Mouse (Mus musculus): ENCODE results near the gene Nudt16l1. TPM values are rescaled to one million over a fixed set of nuclear protein-coding genes. Genes with fewer than 3 reads are reported as not detected.

Nudt16l1 gene
- polyA plus RNA-seq, 1 experiment, result 46.1 TPM

- Histone ChIP-seq H3K27me3 (ENCODE audit: control insufficient read depth, insufficient read depth, insufficient read length) (no peaks in the 10 kb centered on the region), H3K4me2 (ENCODE audit: low read depth) (no peak overlapping the region), H3K79me2 (ENCODE audit: control insufficient read depth, insufficient read depth) (peaks cover 18% of the 10 kb centered on the region), H3K36me3 (ENCODE audit: control insufficient read depth, insufficient read depth) (peaks cover 31% of the 10 kb centered on the region), H3K4me3 (no peak overlapping the region), H3ac (ENCODE audit: control insufficient read depth, insufficient read length) (no peak overlapping the region)
- TF ChIP-seq MYOD1 (IDR thresholded peaks at IDR 0.05; ENCODE audit: control insufficient read depth in 1 of 3, insufficient read length in 2 of 3, low read depth in 2 of 3), result no peak
- TF ChIP-seq MYOG (IDR thresholded peaks at IDR 0.05; ENCODE audit: control insufficient read depth in 1 of 3, insufficient read depth in 1 of 3, insufficient read length in 2 of 3, low read depth in 2 of 3), result no peak
- no peak for TF ChIP-seq MAX (IDR thresholded peaks at IDR 0.05; ENCODE audit: low read depth)
- TF ChIP-seq CEBPB (IDR thresholded peaks at IDR 0.05; ENCODE audit: insufficient read depth, poor library complexity, severe bottlenecking), result no peak
- no peak for TF ChIP-seq REST (IDR thresholded peaks at IDR 0.05; ENCODE audit: insufficient read depth, insufficient read length)
- TF ChIP-seq SRF (IDR thresholded peaks at IDR 0.05; ENCODE audit: control insufficient read depth, insufficient read length, low read depth), result no peak
- no peak for TF ChIP-seq USF1 (IDR thresholded peaks at IDR 0.05; ENCODE audit: low read depth)
- no peak for TF ChIP-seq TCF12 (IDR thresholded peaks at IDR 0.05; ENCODE audit: insufficient read depth, poor library complexity, severe bottlenecking)
- TF ChIP-seq POLR2AphosphoS2 (IDR thresholded peaks at IDR 0.05; ENCODE audit: insufficient read length, low read depth), result no peak
- no peak for TF ChIP-seq POLR2A (IDR thresholded peaks at IDR 0.05; ENCODE audit: insufficient read length, low read depth)
- TF ChIP-seq E2F4 (IDR thresholded peaks at IDR 0.05; ENCODE audit: insufficient read depth), result no peak
- TF ChIP-seq TCF3 (IDR thresholded peaks at IDR 0.05; ENCODE audit: insufficient read length, low read depth), result no peak
These were observed 18.0 kb downstream of the Nudt16l1 start for GRCm38 (mm10) chr16:4956609-4957008.

- no peak overlapping the region for H3K4me2 ChIP-seq (ENCODE audit: low read depth)
- no peak overlapping the region for H3ac ChIP-seq (ENCODE audit: control insufficient read depth, insufficient read length)
- no peaks in the 10 kb centered on the region for H3K27me3 ChIP-seq (ENCODE audit: control insufficient read depth, insufficient read depth, insufficient read length)
- TF ChIP-seq POLR2AphosphoS2 (IDR thresholded peaks at IDR 0.05; ENCODE audit: insufficient read length, low read depth) (no peak), SRF (IDR thresholded peaks at IDR 0.05; ENCODE audit: control insufficient read depth, insufficient read length, low read depth) (no peak), REST (IDR thresholded peaks at IDR 0.05; ENCODE audit: insufficient read depth, insufficient read length) (no peak), MYOD1 (IDR thresholded peaks at IDR 0.05; ENCODE audit: control insufficient read depth in 1 of 3, insufficient read length in 2 of 3, low read depth in 2 of 3) (no peak), POLR2A (IDR thresholded peaks at IDR 0.05; ENCODE audit: insufficient read length, low read depth) (no peak), TCF12 (IDR thresholded peaks at IDR 0.05; ENCODE audit: insufficient read depth, poor library complexity, severe bottlenecking) (no peak), E2F4 (IDR thresholded peaks at IDR 0.05; ENCODE audit: insufficient read depth) (no peak), USF1 (IDR thresholded peaks at IDR 0.05; ENCODE audit: low read depth) (no peak), CEBPB (IDR thresholded peaks at IDR 0.05; ENCODE audit: insufficient read depth, poor library complexity, severe bottlenecking) (no peak), TCF3 (IDR thresholded peaks at IDR 0.05; ENCODE audit: insufficient read length, low read depth) (no peak), MYOG (IDR thresholded peaks at IDR 0.05; ENCODE audit: control insufficient read depth in 1 of 3, insufficient read depth in 1 of 3, insufficient read length in 2 of 3, low read depth in 2 of 3) (no peak), MAX (IDR thresholded peaks at IDR 0.05; ENCODE audit: low read depth) (no peak)
- H3K36me3 ChIP-seq (ENCODE audit: control insufficient read depth, insufficient read depth), result peaks cover 27% of the 10 kb centered on the region
- H3K79me2 ChIP-seq (ENCODE audit: control insufficient read depth, insufficient read depth), result peaks cover 27% of the 10 kb centered on the region
- H3K4me3 ChIP-seq, result no peak overlapping the region
These were observed 18.9 kb downstream of the Nudt16l1 start for GRCm38 (mm10) chr16:4957446-4957845.

DNA sequence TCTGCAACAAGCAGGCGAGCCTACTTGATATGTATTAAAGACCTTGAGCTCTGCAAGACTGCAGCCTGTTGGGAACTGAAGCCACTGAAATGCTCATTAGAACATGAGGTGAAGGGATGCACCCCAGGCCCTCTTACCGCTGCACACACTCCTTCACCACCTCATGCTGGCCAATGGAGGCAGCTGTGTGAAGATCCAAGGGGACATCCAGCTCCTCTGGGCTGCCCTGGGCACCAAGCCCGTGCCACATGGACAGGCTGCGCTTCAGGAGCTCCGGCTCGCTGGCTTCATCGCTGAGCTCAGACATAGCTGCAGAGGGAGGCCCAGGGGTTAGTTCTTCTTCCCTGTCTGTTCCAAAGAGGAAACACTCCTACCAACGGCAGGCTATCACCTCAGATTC, 21.7 kb downstream of the Nudt16l1 start:
- peaks cover 10% of the 10 kb centered on the region for H3K36me3 ChIP-seq (ENCODE audit: control insufficient read depth, insufficient read depth)
- H3K4me3 ChIP-seq, result no peak overlapping the region
- H3K4me2 ChIP-seq (ENCODE audit: low read depth), result no peak overlapping the region
- peaks cover 41% of the 10 kb centered on the region for H3K79me2 ChIP-seq (ENCODE audit: control insufficient read depth, insufficient read depth)
- no peak overlapping the region for H3ac ChIP-seq (ENCODE audit: control insufficient read depth, insufficient read length)
- no peaks in the 10 kb centered on the region for H3K27me3 ChIP-seq (ENCODE audit: control insufficient read depth, insufficient read depth, insufficient read length)
- TF ChIP-seq REST (IDR thresholded peaks at IDR 0.05; ENCODE audit: insufficient read depth, insufficient read length) (no peak), MYOG (IDR thresholded peaks at IDR 0.05; ENCODE audit: control insufficient read depth in 1 of 3, insufficient read depth in 1 of 3, insufficient read length in 2 of 3, low read depth in 2 of 3) (no peak), USF1 (IDR thresholded peaks at IDR 0.05; ENCODE audit: low read depth) (no peak), TCF3 (IDR thresholded peaks at IDR 0.05; ENCODE audit: insufficient read length, low read depth) (no peak), POLR2A (IDR thresholded peaks at IDR 0.05; ENCODE audit: insufficient read length, low read depth) (no peak), MYOD1 (IDR thresholded peaks at IDR 0.05; ENCODE audit: control insufficient read depth in 1 of 3, insufficient read length in 2 of 3, low read depth in 2 of 3) (no peak), SRF (IDR thresholded peaks at IDR 0.05; ENCODE audit: control insufficient read depth, insufficient read length, low read depth) (no peak), POLR2AphosphoS2 (IDR thresholded peaks at IDR 0.05; ENCODE audit: insufficient read length, low read depth) (no peak), E2F4 (IDR thresholded peaks at IDR 0.05; ENCODE audit: insufficient read depth) (no peak), CEBPB (IDR thresholded peaks at IDR 0.05; ENCODE audit: insufficient read depth, poor library complexity, severe bottlenecking) (no peak), TCF12 (IDR thresholded peaks at IDR 0.05; ENCODE audit: insufficient read depth, poor library complexity, severe bottlenecking) (no peak), MAX (IDR thresholded peaks at IDR 0.05; ENCODE audit: low read depth) (no peak)

- H3K36me3 ChIP-seq (ENCODE audit: control insufficient read depth, insufficient read depth), result no peaks in the 10 kb centered on the region
- TF ChIP-seq USF1 (IDR thresholded peaks at IDR 0.05; ENCODE audit: low read depth), result no peak
- no peak for TF ChIP-seq MYOD1 (IDR thresholded peaks at IDR 0.05; ENCODE audit: control insufficient read depth in 1 of 3, insufficient read length in 2 of 3, low read depth in 2 of 3)
- TF ChIP-seq SRF (IDR thresholded peaks at IDR 0.05; ENCODE audit: control insufficient read depth, insufficient read length, low read depth), result no peak
- no peak for TF ChIP-seq POLR2A (IDR thresholded peaks at IDR 0.05; ENCODE audit: insufficient read length, low read depth)
- no peak for TF ChIP-seq MAX (IDR thresholded peaks at IDR 0.05; ENCODE audit: low read depth)
- TF ChIP-seq REST (IDR thresholded peaks at IDR 0.05; ENCODE audit: insufficient read depth, insufficient read length), result no peak
- no peak for TF ChIP-seq POLR2AphosphoS2 (IDR thresholded peaks at IDR 0.05; ENCODE audit: insufficient read length, low read depth)
- no peak for TF ChIP-seq MYOG (IDR thresholded peaks at IDR 0.05; ENCODE audit: control insufficient read depth in 1 of 3, insufficient read depth in 1 of 3, insufficient read length in 2 of 3, low read depth in 2 of 3)
- TF ChIP-seq CEBPB (IDR thresholded peaks at IDR 0.05; ENCODE audit: insufficient read depth, poor library complexity, severe bottlenecking), result no peak
- no peak for TF ChIP-seq E2F4 (IDR thresholded peaks at IDR 0.05; ENCODE audit: insufficient read depth)
- TF ChIP-seq TCF12 (IDR thresholded peaks at IDR 0.05; ENCODE audit: insufficient read depth, poor library complexity, severe bottlenecking), result no peak
- TF ChIP-seq TCF3 (IDR thresholded peaks at IDR 0.05; ENCODE audit: insufficient read length, low read depth), result no peak
- peaks cover 38% of the 10 kb centered on the region for H3K79me2 ChIP-seq (ENCODE audit: control insufficient read depth, insufficient read depth)
- H3ac ChIP-seq (ENCODE audit: control insufficient read depth, insufficient read length), result peak overlapping the region; percentile 37
- no peaks in the 10 kb centered on the region for H3K27me3 ChIP-seq (ENCODE audit: control insufficient read depth, insufficient read depth, insufficient read length)
- H3K4me3 ChIP-seq, result peak overlapping the region; percentile 39
- H3K4me2 ChIP-seq (ENCODE audit: low read depth), result peak overlapping the region; percentile 97
These were observed 24.8 kb downstream of the Nudt16l1 start for GRCm38 (mm10) chr16:4963346-4963745.

Measured in myocyte (in vitro differentiated cells).